Mouse (Mus musculus) ES-Bruce4 (cell line): ENCODE measurements around the gene Snrnp70. TPM values are rescaled to one million over a fixed set of nuclear protein-coding genes. Genes with fewer than 3 reads are reported as not detected.
"Not testable (repeated sequence)": the region's sequence is repeated elsewhere in the genome, so short reads cannot be mapped to it uniquely, and the experiment has no call there.

Experiments
- H3K27ac ChIP-seq: 2 replicates; pipeline ENCODE4 v1.5.1; 2012; ENCODE audit warnings: low read length, inconsistent platforms; ENCODE audit not compliant: insufficient read depth
- H3K27me3 ChIP-seq: 2 replicates; pipeline ENCODE4 v1.6.1; 2012; ENCODE audit warnings: mild to moderate bottlenecking, low read length, inconsistent platforms; ENCODE audit not compliant: control insufficient read depth, poor library complexity, insufficient read depth, severe bottlenecking
- H3K36me3 ChIP-seq: 2 replicates; pipeline ENCODE4 v1.6.1; 2012; ENCODE audit warnings: inconsistent platforms, mild to moderate bottlenecking, low read length, moderate library complexity; ENCODE audit not compliant: control insufficient read depth, poor library complexity, insufficient read depth, severe bottlenecking
- H3K4me1 ChIP-seq: one replicate; pipeline ENCODE4 v1.8.1; 2011; ENCODE audit warnings: low read length; ENCODE audit not compliant: control insufficient read depth, insufficient read depth
- H3K4me3 ChIP-seq: 2 replicates; pipeline ENCODE4 v1.5.1; 2011; ENCODE audit warnings: low read depth, mild to moderate bottlenecking, low read length
- H3K9ac ChIP-seq: 2 replicates; pipeline ENCODE4 v1.6.1; 2012; ENCODE audit warnings: low read depth, mild to moderate bottlenecking, inconsistent platforms; ENCODE audit not compliant: poor library complexity, severe bottlenecking
- H3K9me3 ChIP-seq: replicated peaks from 2 replicates; pipeline ENCODE4 v1.6.1; 2012; ENCODE audit warnings: mild to moderate bottlenecking, low read length, inconsistent platforms; ENCODE audit not compliant: control insufficient read depth, poor library complexity, insufficient read depth, severe bottlenecking
- CTCF ChIP-seq: IDR thresholded peaks from one replicate; pipeline ENCODE4 v1.8.1; 2011; ENCODE audit warnings: low read depth, low read length
- EP300 ChIP-seq: IDR thresholded peaks from 2 replicates; pipeline ENCODE4 v1.6.1; 2011; ENCODE audit warnings: low read depth, low read length; ENCODE audit not compliant: insufficient read depth
- POLR2A ChIP-seq: IDR thresholded peaks from one replicate; pipeline ENCODE4 v1.8.1; 2011; ENCODE audit warnings: low read length; ENCODE audit not compliant: insufficient read depth
- polyA plus RNA-seq: library from polyadenylated mRNA; stranded (reverse); fragments of >200 nt; gene quantifications from 2 replicates; pipeline ENCODE4 v1.2.4, GENCODE M21; 2011; ENCODE audit warnings: low read depth; ENCODE audit not compliant: missing spikeins, insufficient read depth, insufficient read length

Snrnp70 gene
- polyA plus RNA-seq, 1 experiment: 686 TPM

GRCm38 (mm10) chr7:45365742-45366651 lies 29.5 kb downstream of the Snrnp70 start:
- TF ChIP-seq POLR2A (no peak), CTCF (no peak)
- H3K36me3 ChIP-seq: no peaks in the 10 kb centered on the region
- peak overlapping the region; percentile 76 for H3K9ac ChIP-seq
- H3K4me3 ChIP-seq: peak overlapping the region; percentile 66
- no peaks in the 10 kb centered on the region for H3K9me3 ChIP-seq
- no peaks in the 10 kb centered on the region for H3K4me1 ChIP-seq
- H3K27ac ChIP-seq: no peak overlapping the region
- H3K27me3 ChIP-seq: no peaks in the 10 kb centered on the region

GRCm38 (mm10) chr7:45363983-45364382 lies 31.6 kb downstream of the Snrnp70 start:
- H3K4me1 ChIP-seq: no peaks in the 10 kb centered on the region
- H3K27ac ChIP-seq: no peak overlapping the region
- no peak for TF ChIP-seq EP300
- no peak for TF ChIP-seq POLR2A
- TF ChIP-seq CTCF: no peak
- no peak overlapping the region for H3K9ac ChIP-seq
- H3K4me3 ChIP-seq: no peak overlapping the region
- no peaks in the 10 kb centered on the region for H3K36me3 ChIP-seq
- no peaks in the 10 kb centered on the region for H3K9me3 ChIP-seq
- no peaks in the 10 kb centered on the region for H3K27me3 ChIP-seq

GRCm38 (mm10) chr7:45362801-45363200 lies 32.7 kb downstream of the Snrnp70 start:
- H3K9ac ChIP-seq: no peak overlapping the region

GRCm38 (mm10) chr7:45361243-45361804 lies 34.2 kb downstream of the Snrnp70 start:
- peak overlapping the region; percentile 89 for H3K4me3 ChIP-seq
- H3K36me3 ChIP-seq: no peaks in the 10 kb centered on the region
- TF ChIP-seq EP300 (no peak), CTCF (no peak), POLR2A (peak; percentile 95)
- peak overlapping the region; percentile 51 for H3K9ac ChIP-seq
- no peaks in the 10 kb centered on the region for H3K9me3 ChIP-seq
- no peak overlapping the region for H3K27ac ChIP-seq
- H3K4me1 ChIP-seq: no peaks in the 10 kb centered on the region
- no peaks in the 10 kb centered on the region for H3K27me3 ChIP-seq

More at GRCm38 (mm10) chr7:45362801-45363200, 32.7 kb downstream of the Snrnp70 start:
- H3K36me3 ChIP-seq: no peaks in the 10 kb centered on the region
- H3K27me3 ChIP-seq: no peaks in the 10 kb centered on the region
- H3K4me1 ChIP-seq: no peaks in the 10 kb centered on the region
- peak overlapping the region; percentile 17; the same call in 1 of the 2 replicates for H3K4me3 ChIP-seq
- H3K27ac ChIP-seq: no peak overlapping the region
- TF ChIP-seq POLR2A (no peak), CTCF (no peak), EP300 (no peak)
- no peaks in the 10 kb centered on the region for H3K9me3 ChIP-seq

GRCm38 (mm10) chr7:45360404-45361125 lies 35.0 kb downstream of the Snrnp70 start:
- Histone ChIP-seq H3K27ac (no peak overlapping the region), H3K27me3 (no peaks in the 10 kb centered on the region), H3K4me3 (peak overlapping the region; percentile 30), H3K9ac (no peak overlapping the region), H3K9me3 (no peaks in the 10 kb centered on the region), H3K36me3 (no peaks in the 10 kb centered on the region), H3K4me1 (no peaks in the 10 kb centered on the region)
- TF ChIP-seq EP300 (no peak), CTCF (no peak), POLR2A (no peak)

GRCm38 (mm10) chr7:45359081-45359480 lies 36.5 kb downstream of the Snrnp70 start:
- not testable (repeated sequence) for H3K9ac ChIP-seq, H3K9me3 ChIP-seq, H3K4me1 ChIP-seq, H3K36me3 ChIP-seq, H3K27ac ChIP-seq, H3K27me3 ChIP-seq
- peak overlapping the region; percentile 19; the same call in 1 of the 2 replicates for H3K4me3 ChIP-seq
